Mouse (Mus musculus): ENCODE data around the gene Repin1. TPM values are rescaled to one million over a fixed set of nuclear protein-coding genes. Genes with fewer than 3 reads are reported as not detected.
"Not testable (repeated sequence)": the region's sequence is repeated elsewhere in the genome, so short reads cannot be mapped to it uniquely, and the experiment has no call there.

Gene Repin1
- polyA plus RNA-seq, 1 experiment from 2014 or later: 23.4 TPM

GRCm38 (mm10) chr6:48602080-48602741 is 8.5 kb downstream of the Repin1 start:
- Histone ChIP-seq H3K27me3 (replicated peaks; ENCODE audit: control insufficient read depth, insufficient read depth, low read length) (no peaks in the 10 kb centered on the region), H3K4me2 (ENCODE audit: low read depth, low read length) (peak overlapping the region; percentile 90), H3K9me3 (ENCODE audit: control insufficient read depth, low read length) (peaks cover 13% of the 10 kb centered on the region), H3K36me3 (ENCODE audit: control insufficient read depth, insufficient read depth, low read length) (peaks cover 29% of the 10 kb centered on the region), H3K4me1 (ENCODE audit: control insufficient read depth, insufficient read depth, low read length) (peaks cover 6% of the 10 kb centered on the region), H3K4me3 (ENCODE audit: low read depth, low read length) (peak overlapping the region; percentile 80), H3K27ac (replicated peaks; ENCODE audit: low read depth, low read length) (peak overlapping the region; percentile 74), H3K9ac (ENCODE audit: low read depth, low read length) (peak overlapping the region; percentile 81)
- ATAC-seq (ENCODE audit: low read depth) (peak; percentile 76), DNase-seq (ENCODE audit: low spot score) (peak; percentile 41)
- under 1% methylated on average over 21 of the region's 28 CpGs for WGBS

- DNase-seq (ENCODE audit: low spot score): no peak
- H3K36me3 ChIP-seq (ENCODE audit: control insufficient read depth, insufficient read depth, low read length): 0 out of 2 replicates have a peak, but pooled peaks cover 3% of the 10 kb centered on the region
- no peak for ATAC-seq (ENCODE audit: low read depth)
- H3K4me1 ChIP-seq (ENCODE audit: control insufficient read depth, insufficient read depth, low read length): no peaks in the 10 kb centered on the region
- H3K9me3 ChIP-seq (ENCODE audit: control insufficient read depth, low read length): no peaks in the 10 kb centered on the region
- 56% methylated on average over 2 of the region's 2 CpGs for WGBS
- no peak overlapping the region for H3K9ac ChIP-seq (ENCODE audit: low read depth, low read length)
- H3K27me3 ChIP-seq (replicated peaks; ENCODE audit: control insufficient read depth, insufficient read depth, low read length): no peaks in the 10 kb centered on the region
- no peak overlapping the region for H3K4me3 ChIP-seq (ENCODE audit: low read depth, low read length)
- H3K27ac ChIP-seq (replicated peaks; ENCODE audit: low read depth, low read length): no peak overlapping the region
- no peak overlapping the region for H3K4me2 ChIP-seq (ENCODE audit: low read depth, low read length)
These were observed 14.4 kb downstream of the Repin1 start for GRCm38 (mm10) chr6:48608124-48608523.

GRCm38 (mm10) chr6:48609512-48609911 is 15.8 kb downstream of the Repin1 start:
- Histone ChIP-seq H3K27me3 (replicated peaks; ENCODE audit: control insufficient read depth, insufficient read depth, low read length) (no peaks in the 10 kb centered on the region), H3K9ac (ENCODE audit: low read depth, low read length) (no peak overlapping the region), H3K4me3 (ENCODE audit: low read depth, low read length) (no peak overlapping the region), H3K9me3 (ENCODE audit: control insufficient read depth, low read length) (no peaks in the 10 kb centered on the region), H3K36me3 (ENCODE audit: control insufficient read depth, insufficient read depth, low read length) (peaks cover 15% of the 10 kb centered on the region; the same call in 1 of the 2 replicates), H3K4me1 (ENCODE audit: control insufficient read depth, insufficient read depth, low read length) (no peaks in the 10 kb centered on the region), H3K27ac (replicated peaks; ENCODE audit: low read depth, low read length) (no peak overlapping the region), H3K4me2 (ENCODE audit: low read depth, low read length) (no peak overlapping the region)
- DNase-seq (ENCODE audit: low spot score) (no peak), ATAC-seq (ENCODE audit: low read depth) (no peak)
- WGBS: 58% methylated on average over 7 of the region's 7 CpGs

DNA sequence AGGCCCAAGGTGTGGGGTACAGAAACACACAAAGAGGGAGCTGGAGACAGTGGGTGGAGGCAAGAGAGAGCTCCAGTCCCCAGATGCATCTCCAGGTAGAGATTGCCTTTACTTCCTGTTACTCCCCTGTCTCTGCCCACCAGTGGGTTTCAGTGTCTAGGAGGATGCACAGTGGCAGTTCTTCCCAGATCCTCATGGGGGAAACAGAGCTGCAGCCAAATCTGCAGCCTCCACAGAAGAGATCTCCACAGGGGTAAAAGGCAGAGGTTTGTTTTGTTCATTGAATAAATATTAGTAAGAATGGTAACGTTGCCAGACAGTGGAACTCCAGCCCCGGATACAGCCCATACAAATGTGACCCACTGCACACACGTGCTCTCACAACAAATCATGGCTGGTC is 17.0 kb downstream of the Repin1 start:
- H3K4me2 ChIP-seq (ENCODE audit: low read depth, low read length): no peak overlapping the region
- DNase-seq (ENCODE audit: low spot score): no peak
- peaks cover 15% of the 10 kb centered on the region; the same call in 1 of the 2 replicates for H3K36me3 ChIP-seq (ENCODE audit: control insufficient read depth, insufficient read depth, low read length)
- H3K9ac ChIP-seq (ENCODE audit: low read depth, low read length): no peak overlapping the region; the same call in 1 of the 2 replicates
- H3K4me3 ChIP-seq (ENCODE audit: low read depth, low read length): no peak overlapping the region
- H3K4me1 ChIP-seq (ENCODE audit: control insufficient read depth, insufficient read depth, low read length): no peaks in the 10 kb centered on the region
- no peak overlapping the region for H3K27ac ChIP-seq (replicated peaks; ENCODE audit: low read depth, low read length)
- ATAC-seq (ENCODE audit: low read depth): no peak
- 65% methylated on average over 3 of the region's 3 CpGs for WGBS
- H3K27me3 ChIP-seq (replicated peaks; ENCODE audit: control insufficient read depth, insufficient read depth, low read length): no peaks in the 10 kb centered on the region
- H3K9me3 ChIP-seq (ENCODE audit: control insufficient read depth, low read length): no peaks in the 10 kb centered on the region

GRCm38 (mm10) chr6:48613464-48613863 is 19.8 kb downstream of the Repin1 start:
- DNase-seq (ENCODE audit: low spot score) (no peak), ATAC-seq (ENCODE audit: low read depth) (no peak)
- no peaks in the 10 kb centered on the region for H3K9me3 ChIP-seq (ENCODE audit: control insufficient read depth, low read length)
- H3K4me3 ChIP-seq (ENCODE audit: low read depth, low read length): no peak overlapping the region
- H3K4me1 ChIP-seq (ENCODE audit: control insufficient read depth, insufficient read depth, low read length): no peaks in the 10 kb centered on the region
- WGBS: 80% methylated on average over 4 of the region's 4 CpGs
- H3K9ac ChIP-seq (ENCODE audit: low read depth, low read length): no peak overlapping the region
- no peak overlapping the region for H3K27ac ChIP-seq (replicated peaks; ENCODE audit: low read depth, low read length)
- peaks cover 15% of the 10 kb centered on the region; the same call in 1 of the 2 replicates for H3K36me3 ChIP-seq (ENCODE audit: control insufficient read depth, insufficient read depth, low read length)
- H3K27me3 ChIP-seq (replicated peaks; ENCODE audit: control insufficient read depth, insufficient read depth, low read length): no peaks in the 10 kb centered on the region
- no peak overlapping the region for H3K4me2 ChIP-seq (ENCODE audit: low read depth, low read length)

DNA sequence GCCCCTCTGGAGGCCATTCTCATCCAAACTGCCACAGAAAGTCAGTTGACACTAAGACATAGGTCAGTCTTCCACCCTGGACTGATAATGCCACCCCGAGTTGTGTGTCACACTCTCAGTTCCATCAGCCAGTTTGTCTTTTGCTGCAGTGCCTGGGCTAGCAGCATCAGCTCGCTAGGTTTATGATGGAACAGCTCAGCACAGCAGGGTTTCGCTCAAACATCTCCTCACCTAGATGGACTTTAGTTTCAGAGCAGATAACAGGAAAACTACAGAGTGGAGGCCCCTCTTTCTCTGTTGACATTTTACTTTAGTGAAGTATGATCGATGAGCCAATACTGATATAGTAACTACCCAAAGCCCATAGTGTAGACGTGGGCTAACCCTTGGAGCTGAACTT is 21.1 kb downstream of the Repin1 start:
- peaks cover 26% of the 10 kb centered on the region for H3K36me3 ChIP-seq (ENCODE audit: control insufficient read depth, insufficient read depth, low read length)
- no peaks in the 10 kb centered on the region for H3K9me3 ChIP-seq (ENCODE audit: control insufficient read depth, low read length)
- no peak overlapping the region for H3K4me3 ChIP-seq (ENCODE audit: low read depth, low read length)
- no peak overlapping the region for H3K4me2 ChIP-seq (ENCODE audit: low read depth, low read length)
- no peak overlapping the region for H3K9ac ChIP-seq (ENCODE audit: low read depth, low read length)
- WGBS: 96% methylated on average over 5 of the region's 5 CpGs
- no peaks in the 10 kb centered on the region for H3K4me1 ChIP-seq (ENCODE audit: control insufficient read depth, insufficient read depth, low read length)
- no peaks in the 10 kb centered on the region for H3K27me3 ChIP-seq (replicated peaks; ENCODE audit: control insufficient read depth, insufficient read depth, low read length)
- no peak overlapping the region for H3K27ac ChIP-seq (replicated peaks; ENCODE audit: low read depth, low read length)
- ATAC-seq (ENCODE audit: low read depth) (no peak), DNase-seq (ENCODE audit: low spot score) (no peak)

DNA sequence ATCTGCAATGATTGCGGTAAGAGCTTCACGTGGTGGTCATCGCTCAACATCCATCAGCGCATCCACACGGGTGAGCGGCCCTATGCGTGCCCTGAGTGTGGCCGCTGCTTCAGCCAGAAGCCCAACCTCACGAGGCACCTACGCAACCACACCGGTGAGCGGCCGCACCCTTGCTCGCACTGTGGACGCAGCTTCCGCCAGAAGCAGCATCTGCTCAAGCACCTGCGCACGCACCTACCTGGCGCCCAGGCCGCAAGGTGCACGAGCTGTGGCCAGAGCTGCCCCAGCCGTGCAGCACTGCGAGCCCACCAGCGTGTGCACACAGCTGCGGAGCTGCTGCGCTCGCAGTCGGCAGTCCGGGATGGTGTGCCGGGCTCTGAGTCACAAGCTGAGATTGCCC is 26.3 kb downstream of the Repin1 start:
- 93% methylated on average over 23 of the region's 30 CpGs for WGBS
- H3K4me3 ChIP-seq (ENCODE audit: low read depth, low read length): no peak overlapping the region
- H3K9ac ChIP-seq (ENCODE audit: low read depth, low read length): no peak overlapping the region
- H3K27me3 ChIP-seq (replicated peaks; ENCODE audit: control insufficient read depth, insufficient read depth, low read length): no peaks in the 10 kb centered on the region
- no peak overlapping the region for H3K4me2 ChIP-seq (ENCODE audit: low read depth, low read length)
- H3K36me3 ChIP-seq (ENCODE audit: control insufficient read depth, insufficient read depth, low read length): peaks cover 26% of the 10 kb centered on the region
- H3K9me3 ChIP-seq (ENCODE audit: control insufficient read depth, low read length): no peaks in the 10 kb centered on the region
- no peak overlapping the region for H3K27ac ChIP-seq (replicated peaks; ENCODE audit: low read depth, low read length)
- no peak for ATAC-seq (ENCODE audit: low read depth)
- DNase-seq (ENCODE audit: low spot score): no peak
- H3K4me1 ChIP-seq (ENCODE audit: control insufficient read depth, insufficient read depth, low read length): no peaks in the 10 kb centered on the region

GRCm38 (mm10) chr6:48622186-48622843 is 28.6 kb downstream of the Repin1 start:
- not testable (repeated sequence) for H3K4me1 ChIP-seq (ENCODE audit: control insufficient read depth, insufficient read depth, low read length); H3K9ac ChIP-seq (ENCODE audit: low read depth, low read length); ATAC-seq (ENCODE audit: low read depth); H3K27ac ChIP-seq (replicated peaks; ENCODE audit: low read depth, low read length); DNase-seq (ENCODE audit: low spot score); H3K4me2 ChIP-seq (ENCODE audit: low read depth, low read length); H3K9me3 ChIP-seq (ENCODE audit: control insufficient read depth, low read length); H3K4me3 ChIP-seq (ENCODE audit: low read depth, low read length)
- peaks cover 26% of the 10 kb centered on the region for H3K36me3 ChIP-seq (ENCODE audit: control insufficient read depth, insufficient read depth, low read length)
- peaks cover 11% of the 10 kb centered on the region for H3K27me3 ChIP-seq (replicated peaks; ENCODE audit: control insufficient read depth, insufficient read depth, low read length)
- WGBS: 82% methylated on average over 8 of the region's 8 CpGs
